Mouse (Mus musculus): ENCODE measurements around the gene Sytl3.

Gene Sytl3

DNA sequence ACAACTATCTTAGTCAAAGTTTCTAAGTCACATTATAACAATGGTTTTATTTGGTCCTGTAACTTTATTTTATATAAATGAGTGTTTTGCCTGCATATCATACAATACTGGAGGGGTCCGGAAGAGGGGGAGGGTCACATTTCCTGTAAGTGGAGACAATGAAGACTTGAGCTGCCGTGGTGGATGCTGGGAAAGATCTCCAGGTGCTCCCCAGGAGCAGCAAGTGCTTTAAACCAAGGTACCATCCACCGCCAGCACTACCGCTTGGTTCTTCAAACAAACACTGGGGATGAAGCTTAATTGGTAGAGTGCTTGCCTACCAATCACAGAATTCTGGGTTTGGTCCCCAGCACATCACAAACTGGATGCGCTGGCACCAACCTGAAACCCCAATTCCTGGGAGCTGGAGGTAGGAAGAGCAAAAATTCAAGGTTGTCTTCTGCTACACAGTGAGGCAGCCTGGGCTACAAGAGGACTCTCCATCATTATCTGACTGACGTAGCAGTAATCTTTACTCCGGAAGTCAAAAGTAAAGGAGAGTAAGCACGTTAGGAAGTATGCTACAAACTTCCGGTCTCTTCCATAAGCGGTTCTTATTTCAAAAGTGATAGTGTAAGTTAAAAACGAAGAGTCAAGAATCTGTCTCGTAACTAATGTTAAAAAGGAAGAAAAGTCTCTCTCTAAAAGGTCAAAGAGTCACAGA, 118.9 kb downstream of the Sytl3 start:
- no peak for DNase-seq (ENCODE audit: low read depth, low spot score)

DNA sequence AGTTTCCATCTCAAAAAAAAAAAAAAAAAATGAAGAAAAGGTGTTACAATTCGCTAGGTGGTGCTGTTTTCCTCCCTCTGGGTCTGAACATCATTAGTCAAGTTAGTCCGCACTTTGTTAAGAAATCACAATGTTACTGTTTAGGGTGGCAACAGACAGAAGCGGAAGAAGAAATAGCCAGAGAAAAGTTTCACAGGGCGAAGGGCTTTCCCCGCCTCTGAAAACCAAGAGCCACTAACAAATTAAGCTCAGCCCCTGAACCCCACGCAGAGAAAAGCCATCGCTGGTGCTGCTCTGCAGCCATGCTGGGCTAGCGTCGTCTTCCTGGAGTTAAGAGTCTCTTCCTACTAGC, 119.4 kb downstream of the Sytl3 start:
- DNase-seq (ENCODE audit: low read depth, low spot score), result peak; percentile 44

DNA sequence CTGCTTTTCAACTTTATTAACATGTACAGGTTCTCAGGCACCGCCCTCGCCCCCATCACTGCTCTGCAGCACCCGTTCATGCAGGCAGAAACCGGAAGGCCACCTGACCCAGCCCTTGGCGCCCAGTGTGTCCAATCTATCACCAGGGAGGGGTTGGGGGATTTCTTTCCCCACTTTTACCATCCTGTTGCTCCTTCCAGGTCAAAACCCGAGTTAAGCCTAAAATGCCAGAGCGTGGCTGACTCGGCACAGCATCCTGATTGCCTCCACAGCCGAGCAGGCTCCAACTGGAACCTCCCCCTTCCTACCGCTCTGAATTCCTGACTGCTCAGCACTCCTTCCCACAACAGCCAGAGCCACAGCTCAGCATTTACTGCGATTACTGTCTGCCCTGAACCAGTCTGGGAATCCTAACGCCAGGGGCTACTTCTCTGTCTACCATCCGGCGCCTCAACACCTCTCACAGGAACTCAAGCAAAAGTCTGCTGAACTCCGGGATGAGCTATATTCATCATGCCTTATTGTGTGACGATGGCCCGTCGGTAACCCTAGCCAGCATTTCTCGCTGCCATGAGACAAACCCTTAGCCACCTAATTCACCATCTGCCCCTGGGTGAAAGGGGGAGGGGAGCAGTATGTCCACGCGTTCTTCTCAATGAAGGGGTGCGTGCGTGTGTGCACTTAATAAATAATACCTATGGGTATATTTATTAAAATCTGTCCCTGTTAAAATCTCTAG, 120.0 kb downstream of the Sytl3 start:
- no peak for DNase-seq (ENCODE audit: low read depth, low spot score)

DNA sequence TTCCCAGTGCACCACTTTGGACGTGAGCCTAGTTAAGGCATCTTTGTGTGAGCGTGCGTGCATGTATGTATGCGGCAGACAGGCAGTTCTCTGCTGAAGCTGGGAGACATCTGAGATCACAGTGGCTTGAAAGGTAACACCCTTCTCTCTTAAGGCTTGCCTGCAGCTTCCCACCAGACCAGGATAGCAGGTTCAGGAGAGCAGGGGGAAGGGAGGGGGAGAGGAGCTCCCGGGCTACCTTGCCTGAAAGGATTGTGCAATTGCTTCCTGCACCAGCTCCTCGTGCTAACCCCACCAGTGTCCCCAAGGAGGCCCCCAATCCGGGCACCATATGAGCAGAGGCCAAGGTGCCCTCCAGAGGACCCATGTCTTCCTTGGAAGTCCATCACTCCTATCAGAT, 120.7 kb downstream of the Sytl3 start:
- no peak for DNase-seq (ENCODE audit: low read depth, low spot score)

DNA sequence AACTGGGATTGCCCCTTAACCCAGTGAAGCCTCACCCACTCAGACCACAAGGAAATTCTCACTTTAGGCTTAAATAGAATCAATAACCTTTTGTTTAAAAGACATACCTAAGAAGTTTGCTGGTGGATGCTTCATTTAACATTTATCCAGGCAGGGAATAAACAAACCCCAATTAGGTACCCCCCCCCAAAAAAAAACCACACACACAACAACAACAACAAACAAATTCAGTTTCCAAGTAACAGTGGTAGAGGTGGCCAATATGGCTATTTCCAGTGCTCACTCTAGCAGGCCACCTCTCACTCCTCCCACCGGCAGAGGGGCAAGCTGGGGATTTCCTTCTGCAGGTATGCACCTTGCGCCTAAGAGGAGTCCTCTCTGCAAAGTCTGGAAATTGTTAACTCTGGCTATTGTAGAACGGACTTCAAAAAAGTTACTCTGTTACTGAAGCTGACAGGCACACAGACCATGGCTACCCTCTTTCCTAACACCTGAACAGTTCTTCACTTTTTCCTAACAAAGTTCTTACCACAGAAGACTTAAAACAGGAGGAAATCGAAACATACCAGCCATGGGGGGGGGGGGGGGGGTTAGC, 121.7 kb downstream of the Sytl3 start:
- DNase-seq (ENCODE audit: low read depth, low spot score), result no peak

DNA sequence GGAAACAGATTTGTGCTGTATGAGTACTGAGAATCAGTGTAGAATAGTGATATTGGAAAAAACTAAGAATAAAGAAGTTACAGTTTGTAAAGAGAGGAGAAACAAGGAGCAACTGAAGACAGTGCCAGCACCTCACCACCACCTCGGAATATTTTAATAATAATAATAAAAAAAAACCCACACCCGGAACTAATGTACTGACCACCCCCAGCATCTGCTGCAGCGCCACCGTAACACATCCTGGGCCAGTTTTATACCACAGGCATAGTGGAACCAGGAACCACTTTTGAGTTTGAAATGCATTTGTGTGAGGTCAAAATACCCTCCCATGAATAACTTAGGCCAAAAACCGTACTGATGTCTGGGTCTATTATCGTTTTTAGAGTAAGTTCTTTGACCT, 122.4 kb downstream of the Sytl3 start:
- DNase-seq (ENCODE audit: low read depth, low spot score), result no peak

DNA sequence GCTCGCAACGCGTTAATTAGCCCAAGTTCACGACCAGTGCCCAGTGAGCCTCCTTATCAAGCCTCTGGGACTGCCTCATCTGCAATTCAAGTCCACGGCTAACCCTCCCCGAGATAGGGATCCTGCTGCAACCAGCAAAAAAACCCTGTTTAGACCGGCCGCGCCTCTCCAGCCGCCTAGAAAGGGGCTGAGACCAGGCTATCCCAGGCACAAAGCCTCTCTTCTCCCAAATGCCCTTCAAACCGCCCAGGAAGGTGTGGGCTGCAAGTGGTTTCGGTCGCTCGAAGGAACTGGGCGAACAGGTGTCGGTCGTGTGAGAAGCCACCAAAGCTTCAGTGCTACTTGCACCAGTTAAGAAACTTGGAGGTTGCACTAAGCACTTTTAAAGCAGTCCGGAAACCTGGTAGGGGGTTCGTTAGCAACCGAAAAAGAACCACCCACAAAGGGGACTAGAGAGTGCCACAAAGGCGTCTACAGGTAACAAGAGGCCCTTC, 123.2 kb downstream of the Sytl3 start:
- DNase-seq (ENCODE audit: low read depth, low spot score), result peak; percentile 57

GRCm38 (mm10) chr17:6782611-6783005, 123.7 kb downstream of the Sytl3 start, which contains the start of gene Ezr:
Ezr (minus strand) TSS chr17:6782784.
- peak; percentile 81 for DNase-seq (ENCODE audit: low read depth, low spot score)

DNA sequence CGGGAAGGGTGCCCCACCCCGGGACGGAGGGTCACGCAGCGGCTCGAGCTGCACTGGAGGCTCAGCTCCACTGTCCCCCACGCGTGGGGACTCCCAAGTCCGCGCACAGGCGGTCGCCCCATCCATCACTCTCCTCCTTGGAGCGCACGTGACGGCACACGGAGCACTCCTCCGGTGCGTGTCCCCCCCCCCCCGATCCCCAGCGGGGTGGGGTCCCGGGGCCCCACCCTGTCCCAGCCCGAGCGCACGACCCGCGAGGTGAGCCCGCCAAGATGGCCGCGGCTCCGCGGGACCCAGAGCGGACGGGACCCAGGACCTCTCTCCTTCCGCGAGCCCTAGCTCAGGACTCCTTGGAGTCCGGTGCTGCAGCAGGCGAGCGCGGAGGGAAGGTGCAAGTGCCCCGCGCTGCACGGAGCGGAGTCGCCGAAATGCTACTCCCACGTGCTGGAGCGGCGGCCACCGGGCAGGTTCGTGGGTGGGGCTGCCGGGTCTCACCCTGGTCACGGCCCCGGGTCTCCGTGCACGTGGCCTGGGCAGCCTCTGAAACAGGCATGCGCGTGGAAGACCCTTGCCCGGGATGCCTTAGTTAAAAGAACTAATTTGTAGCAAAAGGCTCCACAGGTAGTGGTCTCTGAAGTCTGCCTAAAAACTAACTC, 124.2 kb downstream of the Sytl3 start:
- DNase-seq (ENCODE audit: low read depth, low spot score), result no peak

DNA sequence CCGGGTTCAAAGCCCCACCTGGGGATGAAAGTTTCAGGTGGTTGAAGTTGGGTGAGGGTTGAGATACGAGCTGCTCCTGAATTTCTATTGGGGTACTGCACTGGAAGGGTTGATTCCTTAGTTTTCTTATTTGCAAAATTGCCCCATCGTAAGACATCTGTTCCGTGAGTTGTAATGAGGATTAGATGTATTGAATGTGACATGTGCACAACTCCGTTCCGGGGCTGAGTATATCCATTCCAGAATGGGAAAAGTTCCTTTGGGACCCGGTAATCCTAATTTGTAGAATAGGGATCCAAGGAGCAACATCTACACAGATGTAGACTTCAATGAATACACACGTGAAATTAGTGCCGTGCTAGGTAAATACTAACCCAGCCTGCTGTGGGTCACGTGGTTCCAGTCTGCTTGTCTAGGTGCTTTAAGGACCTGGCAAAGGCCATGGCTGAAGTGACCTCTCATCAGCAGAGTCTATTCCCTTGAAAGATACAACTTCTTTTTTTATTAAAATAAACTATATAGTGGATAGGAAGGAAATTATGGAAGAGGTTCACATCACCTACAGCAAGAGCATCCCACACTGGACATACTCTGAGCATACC, 125.0 kb downstream of the Sytl3 start:
- no peak for DNase-seq (ENCODE audit: low read depth, low spot score)

DNA sequence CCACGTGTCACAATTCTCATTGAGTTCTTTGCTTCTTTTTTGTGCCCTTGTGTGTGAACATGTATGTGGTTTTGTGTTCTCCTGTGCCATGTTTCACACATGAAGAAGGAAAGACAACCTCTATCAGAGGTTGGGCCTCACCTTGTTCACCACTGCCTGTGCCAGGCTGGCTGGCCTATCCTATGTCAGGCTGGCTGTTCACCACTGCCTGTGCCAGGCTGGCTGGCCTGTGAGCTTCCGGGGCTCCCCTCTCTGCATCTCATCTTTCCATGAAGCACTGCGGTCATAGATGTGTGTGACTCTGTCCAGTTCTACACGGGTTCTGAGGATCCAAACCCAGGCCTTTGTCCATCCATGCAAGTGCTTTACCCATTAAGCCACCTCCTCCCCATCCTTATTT, 128.3 kb downstream of the Sytl3 start:
- DNase-seq (ENCODE audit: low read depth, low spot score), result no peak

Measured in c-Kit-negative CD71-positive TER-119-positive erythroid progenitor cells, embryonic 14.5 days (primary cell).